Mouse (Mus musculus) kidney, adult 18-20 months (tissue): ENCODE measurements around the gene Cldn34c2.
"Not testable (repeated sequence)": the region's sequence is repeated elsewhere in the genome, so short reads cannot be mapped to it uniquely, and the experiment has no call there.

ENCODE experiments used
- DNase-seq: peaks from one replicate; pipeline ENCODE4 v3.0.0; 2021

The Cldn34c2 gene

GRCm38 (mm10) chrX:123581400-123581799 is at the start of gene Cldn34c2:
Gene Cldn34c2 (plus strand): TSS chrX:123581700.
- not testable (repeated sequence) for DNase-seq

DNA sequence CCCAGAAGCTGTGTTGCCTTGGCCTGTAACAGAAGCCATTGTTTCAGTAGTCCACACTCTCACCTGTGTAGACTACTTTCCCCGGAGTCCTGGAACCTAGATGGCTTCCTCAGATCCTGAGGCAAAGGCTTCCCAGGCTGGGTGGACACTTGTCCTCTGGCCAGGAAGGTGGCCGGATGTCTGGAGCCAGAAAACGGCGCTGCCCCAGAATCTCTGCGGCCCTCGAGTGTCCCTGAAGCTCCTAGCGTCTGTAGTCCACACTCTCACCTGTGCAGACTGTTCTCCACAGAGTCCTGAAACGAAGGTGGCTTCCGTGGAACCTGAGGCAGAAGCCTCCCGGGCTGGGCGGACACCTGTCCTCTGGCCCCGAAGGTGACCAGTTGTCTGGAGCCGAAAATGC is 30.1 kb upstream of the Cldn34c2 start:
- DNase-seq: not testable (repeated sequence)

DNA sequence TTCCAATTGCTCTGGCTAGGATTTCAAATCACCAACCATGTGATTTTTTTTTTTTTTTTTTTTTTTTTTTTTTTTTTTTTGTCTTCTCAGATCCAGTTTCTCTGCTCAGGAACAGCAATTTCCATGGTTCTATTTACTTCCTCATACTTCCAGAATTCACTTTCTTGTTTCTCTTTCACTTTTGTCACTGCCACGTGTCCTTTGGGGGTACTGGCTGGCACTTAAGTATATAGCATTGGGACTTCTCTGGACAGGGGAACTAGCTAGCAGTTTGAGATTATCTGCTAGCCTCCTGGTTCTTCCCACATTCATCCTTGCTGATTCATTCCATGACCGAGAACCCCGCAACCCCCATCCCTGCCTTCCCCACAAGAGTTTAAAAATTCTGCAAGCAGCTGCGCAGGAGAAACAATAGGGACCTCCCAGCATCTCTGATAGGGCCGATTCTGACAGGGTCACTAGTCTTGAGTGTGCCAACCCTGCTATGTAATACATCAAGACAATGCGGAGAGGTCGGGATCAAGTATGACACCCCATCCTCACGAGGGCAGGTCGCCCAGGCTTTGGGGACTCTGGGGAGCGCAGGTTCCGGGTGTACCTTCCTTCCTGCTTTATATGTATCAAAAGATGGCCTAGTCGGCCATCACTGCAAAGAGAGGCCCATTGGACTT is 30.8 kb downstream of the Cldn34c2 start:
- DNase-seq: peak; percentile 11
